ENCODE assay signal across 15 mouse cellular contexts in the genomic region with DNA sequence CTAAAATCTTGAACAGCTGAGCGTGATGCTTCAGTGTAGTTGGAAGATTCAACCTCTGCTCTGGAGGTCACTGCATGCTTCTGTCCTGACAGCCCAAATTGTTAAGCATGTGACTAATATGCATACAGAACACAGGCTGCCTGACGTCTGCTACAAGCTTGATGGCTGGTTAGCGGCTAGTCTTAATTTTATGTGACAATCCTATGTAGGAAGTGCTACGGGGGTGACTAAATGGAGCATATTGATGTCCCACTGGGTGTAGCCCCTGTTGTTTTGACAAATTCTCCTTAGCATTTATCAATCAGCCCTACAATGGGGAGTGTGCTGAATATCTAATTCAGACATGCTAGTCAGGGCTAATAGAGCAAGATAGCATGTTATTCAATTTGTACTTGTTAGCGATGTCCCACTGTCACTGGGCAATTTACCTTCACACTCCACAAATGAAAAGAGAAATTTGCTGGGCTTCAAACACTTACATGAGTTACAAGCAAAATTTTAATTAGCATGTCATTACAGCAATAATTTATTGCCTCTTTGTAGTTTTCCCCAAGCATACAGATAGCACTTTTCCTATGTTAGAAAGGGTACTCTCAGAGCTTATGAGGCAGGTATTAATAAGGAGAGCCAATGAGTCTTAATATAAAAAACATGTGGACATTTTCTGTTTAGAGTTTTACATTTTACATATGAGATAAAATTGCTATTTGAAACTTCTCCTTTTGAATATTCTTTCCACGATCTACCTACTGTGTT.
DNase-seq lines count a peak whose midpoint lies in the region; ATAC-seq lines count a peak whose summit lies in the region.
"Had no signal": no experiment of that assay in that cellular context is flagged by ENCODE, and none has a peak within 500 bp of the region (broad histone marks: within the 10 kb centered on the region; RNA-seq: fewer than 3 reads in every experiment).

No protein-coding gene starts in this region.

- no peak overlapping the region for H3K4me3 ChIP-seq in embryonic facial prominence, embryonic 11.5 days (ENCODE audit: low read depth, low read length)
- H3K4me3 ChIP-seq in embryonic facial prominence, embryonic 10.5 days, result no peak overlapping the region
- no peak overlapping the region for H3K4me3 ChIP-seq in forebrain, embryonic 14.5 days (ENCODE audit: low read depth, low read length)
- no peak overlapping the region for H3K4me3 ChIP-seq in neural tube, embryonic 15.5 days (replicated peaks)
- H3K4me3 ChIP-seq in limb, embryonic 10.5 days, result no peak overlapping the region
- H3K4me3 ChIP-seq: heart, embryonic 13.5 days; liver, embryonic 13.5 days had no signal

- peak; percentile 62; the same call in 1 of the 2 replicates for ATAC-seq in embryonic facial prominence, embryonic 11.5 days (replicated peaks; ENCODE audit: insufficient number of reproducible peaks, low FRiP score, low TSS enrichment, low read depth)
- peak; percentile 91 for ATAC-seq in forebrain, embryonic 14.5 days
- ATAC-seq in neural tube, embryonic 15.5 days (ENCODE audit: low FRiP score), result peak; percentile 35; the same call in 1 of the 2 replicates
- ATAC-seq: lung, postnatal 0 days had no signal

- 55% methylated on average over 6 of the region's 6 CpGs for WGBS in embryonic facial prominence, embryonic 11.5 days
- 66% methylated on average over 6 of the region's 6 CpGs for WGBS in embryonic facial prominence, embryonic 10.5 days
- 25% methylated on average over 6 of the region's 6 CpGs for WGBS in forebrain, embryonic 14.5 days
- 32% methylated on average over 6 of the region's 6 CpGs for WGBS in neural tube, embryonic 15.5 days
- 56% methylated on average over 6 of the region's 6 CpGs for WGBS in limb, embryonic 10.5 days

- H3K27ac ChIP-seq in embryonic facial prominence, embryonic 11.5 days (replicated peaks; ENCODE audit: low read depth, low read length), result no peak overlapping the region
- H3K27ac ChIP-seq in embryonic facial prominence, embryonic 10.5 days (replicated peaks), result no peak overlapping the region
- H3K27ac ChIP-seq in forebrain, embryonic 14.5 days (ENCODE audit: low read depth, low read length), result 0 out of 2 replicates have a peak overlapping the region, but pooled peaks have one; percentile 7
- no peak overlapping the region for H3K27ac ChIP-seq in neural tube, embryonic 15.5 days (replicated peaks)
- H3K27ac ChIP-seq in limb, embryonic 10.5 days, result no peak overlapping the region
- H3K27ac ChIP-seq: heart, embryonic 13.5 days; kidney, postnatal 0 days; liver, embryonic 13.5 days had no signal

- H3K4me2 ChIP-seq in embryonic facial prominence, embryonic 11.5 days (ENCODE audit: low read depth, low read length), result no peak overlapping the region
- H3K4me2 ChIP-seq in forebrain, embryonic 14.5 days (ENCODE audit: low read length), result no peak overlapping the region
- H3K4me2 ChIP-seq in neural tube, embryonic 15.5 days, result no peak overlapping the region
- H3K4me2 ChIP-seq: heart, embryonic 13.5 days; liver, embryonic 13.5 days had no signal

- no peaks in the 10 kb centered on the region for H3K4me1 ChIP-seq in embryonic facial prominence, embryonic 11.5 days (ENCODE audit: control insufficient read depth, insufficient read depth, low read length)
- H3K4me1 ChIP-seq in embryonic facial prominence, embryonic 10.5 days, result peaks cover 14% of the 10 kb centered on the region
- H3K4me1 ChIP-seq in forebrain, embryonic 14.5 days (ENCODE audit: control insufficient read depth, insufficient read depth, low read length), result peaks cover 11% of the 10 kb centered on the region
- peaks cover 6% of the 10 kb centered on the region for H3K4me1 ChIP-seq in neural tube, embryonic 15.5 days
- H3K4me1 ChIP-seq in limb, embryonic 10.5 days, result peaks cover 17% of the 10 kb centered on the region
- H3K4me1 ChIP-seq: liver, embryonic 13.5 days had no signal

- no peak overlapping the region for H3K9ac ChIP-seq in embryonic facial prominence, embryonic 11.5 days (replicated peaks; ENCODE audit: low read length)
- no peak overlapping the region for H3K9ac ChIP-seq in forebrain, embryonic 14.5 days (ENCODE audit: low read length)
- no peak overlapping the region for H3K9ac ChIP-seq in neural tube, embryonic 15.5 days (replicated peaks)
- H3K9ac ChIP-seq: heart, embryonic 13.5 days; liver, embryonic 13.5 days had no signal

- H3K27me3 ChIP-seq in embryonic facial prominence, embryonic 11.5 days (ENCODE audit: control insufficient read depth, insufficient read depth, low read length), result no peaks in the 10 kb centered on the region
- H3K27me3 ChIP-seq in embryonic facial prominence, embryonic 10.5 days (replicated peaks; ENCODE audit: low read depth, poor library complexity, severe bottlenecking), result no peaks in the 10 kb centered on the region
- no peaks in the 10 kb centered on the region for H3K27me3 ChIP-seq in forebrain, embryonic 14.5 days (replicated peaks; ENCODE audit: control insufficient read depth, insufficient read depth, low read length)
- H3K27me3 ChIP-seq in neural tube, embryonic 15.5 days (replicated peaks), result no peaks in the 10 kb centered on the region
- H3K27me3 ChIP-seq in limb, embryonic 10.5 days (ENCODE audit: low read depth, poor library complexity, severe bottlenecking), result no peaks in the 10 kb centered on the region
- H3K27me3 ChIP-seq: heart, embryonic 13.5 days; liver, embryonic 13.5 days had no signal

- no peaks in the 10 kb centered on the region for H3K36me3 ChIP-seq in embryonic facial prominence, embryonic 11.5 days (replicated peaks; ENCODE audit: control insufficient read depth, insufficient read depth, low read depth, low read length)
- no peaks in the 10 kb centered on the region for H3K36me3 ChIP-seq in embryonic facial prominence, embryonic 10.5 days (replicated peaks)
- H3K36me3 ChIP-seq in forebrain, embryonic 14.5 days (ENCODE audit: control insufficient read depth, insufficient read depth, low read length), result no peaks in the 10 kb centered on the region
- no peaks in the 10 kb centered on the region for H3K36me3 ChIP-seq in neural tube, embryonic 15.5 days
- H3K36me3 ChIP-seq in limb, embryonic 10.5 days, result no peaks in the 10 kb centered on the region
- H3K36me3 ChIP-seq: heart, embryonic 13.5 days; liver, embryonic 13.5 days had no signal

- DNase-seq in embryonic facial prominence, embryonic 11.5 days (ENCODE audit: low spot score), result no peak
- DNase-seq in embryonic facial prominence, embryonic 10.5 days (ENCODE audit: low spot score), result no peak
- peak; percentile 76 for DNase-seq in forebrain, embryonic 14.5 days (ENCODE audit: low spot score)
- DNase-seq in mesoderm, embryonic 11.5 days (ENCODE audit: low read depth, low spot score), result peak; percentile 52
- no peak for DNase-seq in limb, embryonic 10.5 days (ENCODE audit: low spot score)
- DNase-seq in spleen, postnatal 14 days (ENCODE audit: low spot score in 2 of 2), result no peak
- no peak for DNase-seq in Muller cell, postnatal 12 days (ENCODE audit: inconsistent ontology term)
- DNase-seq: cerebellum, adult 18-20 months; liver, embryonic 13.5 days; right cerebral cortex, postnatal 4 days; thymus, adult 2 months had no signal

- no peaks in the 10 kb centered on the region for H3K9me3 ChIP-seq in embryonic facial prominence, embryonic 11.5 days (replicated peaks; ENCODE audit: control insufficient read depth, low read length)
- no peaks in the 10 kb centered on the region for H3K9me3 ChIP-seq in embryonic facial prominence, embryonic 10.5 days
- no peaks in the 10 kb centered on the region for H3K9me3 ChIP-seq in forebrain, embryonic 14.5 days (replicated peaks; ENCODE audit: control insufficient read depth, low read length)
- H3K9me3 ChIP-seq in neural tube, embryonic 15.5 days (replicated peaks), result no peaks in the 10 kb centered on the region
- H3K9me3 ChIP-seq in limb, embryonic 10.5 days (replicated peaks), result no peaks in the 10 kb centered on the region
- H3K9me3 ChIP-seq: heart, embryonic 13.5 days; liver, embryonic 13.5 days had no signal

Comparison
In these comparisons a context has a peak if more than half of its experiments do, and no peak if none do; other contexts are left out.
1. ATAC-seq: peak in every context shown above with its lines; median percentile 91 in forebrain, embryonic 14.5 days; 62 in embryonic facial prominence, embryonic 11.5 days; 35 in neural tube, embryonic 15.5 days.
2. DNase-seq: peak in forebrain, embryonic 14.5 days (single experiment) and mesoderm, embryonic 11.5 days (single experiment); none in embryonic facial prominence, embryonic 11.5 days (single experiment), embryonic facial prominence, embryonic 10.5 days (single experiment), limb, embryonic 10.5 days (single experiment), spleen, postnatal 14 days (0 of 2) and Muller cell, postnatal 12 days (single experiment).